19 mouse cellular contexts compared by ENCODE assay signal in genomic region chr4:48160386-48160785, GRCm38 (mm10). TPM values are rescaled to one million over a fixed set of nuclear protein-coding genes. Genes with fewer than 3 reads are reported as not detected.
DNase-seq lines count a peak whose midpoint lies in the region; ATAC-seq and TF ChIP-seq lines count a peak whose summit lies in the region.
"Had no signal": no experiment of that assay in that cellular context is flagged by ENCODE, and none has a peak within 500 bp of the region (broad histone marks: within the 10 kb centered on the region; RNA-seq: fewer than 3 reads in every experiment).

No protein-coding gene starts in this region.

- no peaks in the 10 kb centered on the region for H3K9me3 ChIP-seq in liver, embryonic 11.5 days (ENCODE audit: control insufficient read depth, low read length)
- H3K9me3 ChIP-seq in liver, embryonic 14.5 days (ENCODE audit: control insufficient read depth, low read length) = no peaks in the 10 kb centered on the region
- H3K9me3 ChIP-seq in hindbrain, embryonic 13.5 days = no peaks in the 10 kb centered on the region
- H3K9me3 ChIP-seq: embryonic facial prominence, embryonic 12.5 days; forebrain, embryonic 15.5 days; heart, embryonic 12.5 days had no signal

- no peak for DNase-seq in liver, embryonic 11.5 days (ENCODE audit: low spot score)
- no peak for DNase-seq in liver
- DNase-seq in liver, embryonic 14.5 days (ENCODE audit: low read depth in 3 of 3, low spot score in 3 of 3) = peak; percentile 26 to 40 (median 36)
- no peak for DNase-seq in adrenal gland, postnatal 14 days
- DNase-seq in heart, postnatal 4 days = no peak
- DNase-seq: adrenal gland, adult 2 months; adrenal gland, postnatal 36 days; cerebellum, adult 11-12 months; cerebellum, adult 9-10 months; cerebellum, postnatal 25 days; gastrocnemius, postnatal 10 days; heart, adult 2 months had no signal

- no peak for TF ChIP-seq CTCF in liver, embryonic 14.5 days (IDR thresholded peaks at IDR 0.05; ENCODE audit: low read depth)

- no peaks in the 10 kb centered on the region for H3K27me3 ChIP-seq in liver, embryonic 11.5 days (replicated peaks; ENCODE audit: control insufficient read depth, insufficient read depth, low read length)
- H3K27me3 ChIP-seq in liver, embryonic 14.5 days (ENCODE audit: control insufficient read depth, insufficient read depth, low read length) = no peaks in the 10 kb centered on the region
- H3K27me3 ChIP-seq in hindbrain, embryonic 13.5 days = no peaks in the 10 kb centered on the region
- H3K27me3 ChIP-seq: CH12.LX; embryonic facial prominence, embryonic 12.5 days; forebrain, embryonic 15.5 days; heart, embryonic 12.5 days had no signal

- peaks cover 6% of the 10 kb centered on the region; the same call in 1 of the 2 replicates for H3K4me1 ChIP-seq in liver, embryonic 11.5 days (replicated peaks; ENCODE audit: control insufficient read depth, insufficient read depth, low read length)
- H3K4me1 ChIP-seq in liver, embryonic 14.5 days (replicated peaks; ENCODE audit: control insufficient read depth in 2 of 2, insufficient read depth in 2 of 2, low read length in 1 of 2) = peaks cover 13 to 18% of the 10 kb centered on the region in 2 experiments
- H3K4me1 ChIP-seq in hindbrain, embryonic 13.5 days (replicated peaks) = no peaks in the 10 kb centered on the region
- H3K4me1 ChIP-seq: embryonic facial prominence, embryonic 12.5 days; forebrain, embryonic 15.5 days; heart, embryonic 12.5 days had no signal

- no peak overlapping the region for H3K4me3 ChIP-seq in liver, embryonic 11.5 days (ENCODE audit: low read depth, low read length)
- no peak overlapping the region for H3K4me3 ChIP-seq in liver, embryonic 14.5 days (ENCODE audit: insufficient read depth in 1 of 2, low read depth in 2 of 2, low read length in 2 of 2)
- H3K4me3 ChIP-seq in hindbrain, embryonic 13.5 days = no peak overlapping the region
- H3K4me3 ChIP-seq: embryonic facial prominence, embryonic 12.5 days; forebrain, embryonic 15.5 days; heart, adult 2 months; heart, embryonic 12.5 days had no signal

- ATAC-seq in liver, embryonic 11.5 days (replicated peaks; ENCODE audit: low FRiP score) = peak; percentile 77
- peak; percentile 67; the same call in 1 of the 2 replicates for ATAC-seq in liver, embryonic 14.5 days (ENCODE audit: insufficient read depth)
- peak; percentile 54 for ATAC-seq in megakaryocyte progenitor cell, adult 5-6 weeks (replicated peaks; ENCODE audit: poor library complexity)
- ATAC-seq in hindbrain, embryonic 13.5 days (ENCODE audit: low FRiP score) = no peak
- ATAC-seq: forebrain, embryonic 15.5 days; hindbrain, embryonic 16.5 days had no signal

- H3K27ac ChIP-seq in liver, embryonic 11.5 days (ENCODE audit: low read depth, low read length) = no peak overlapping the region
- H3K27ac ChIP-seq in liver, embryonic 14.5 days = no peak overlapping the region
- H3K27ac ChIP-seq in hindbrain, embryonic 13.5 days = no peak overlapping the region
- H3K27ac ChIP-seq: embryonic facial prominence, embryonic 12.5 days; forebrain, embryonic 15.5 days; heart, adult 2 months had no signal

- H3K36me3 ChIP-seq in liver, embryonic 11.5 days (ENCODE audit: control insufficient read depth, insufficient read depth, low read length) = 0 out of 2 replicates have a peak, but pooled peaks cover 3% of the 10 kb centered on the region
- H3K36me3 ChIP-seq in liver, embryonic 14.5 days (replicated peaks; ENCODE audit: control insufficient read depth, insufficient read depth, low read depth) = peaks cover 4% of the 10 kb centered on the region; the same call in 1 of the 2 replicates
- peaks cover 7% of the 10 kb centered on the region for H3K36me3 ChIP-seq in hindbrain, embryonic 13.5 days
- H3K36me3 ChIP-seq: forebrain, embryonic 15.5 days had no signal

- WGBS in liver, embryonic 11.5 days = 63% methylated on average over 4 of the region's 4 CpGs
- WGBS in liver, embryonic 14.5 days (ENCODE audit: insufficient replicate concordance) = 35% methylated on average over 4 of the region's 4 CpGs
- 92% methylated on average over 4 of the region's 4 CpGs for WGBS in hindbrain, embryonic 13.5 days

- peak; percentile 52; the same call in 1 of the 2 replicates for TF ChIP-seq EP300 in liver, embryonic 14.5 days (IDR thresholded peaks at IDR 0.05; ENCODE audit: low read depth)

- H3K4me2 ChIP-seq in liver, embryonic 11.5 days = no peak overlapping the region
- no peak overlapping the region for H3K4me2 ChIP-seq in liver, embryonic 14.5 days (ENCODE audit: low read depth)
- H3K4me2 ChIP-seq in hindbrain, embryonic 13.5 days = no peak overlapping the region
- H3K4me2 ChIP-seq: embryonic facial prominence, embryonic 12.5 days; forebrain, embryonic 15.5 days; heart, embryonic 12.5 days had no signal

- no peak overlapping the region for H3K9ac ChIP-seq in liver, embryonic 11.5 days (ENCODE audit: low read depth, low read length)
- H3K9ac ChIP-seq in liver, embryonic 14.5 days (replicated peaks) = no peak overlapping the region
- H3K9ac ChIP-seq in hindbrain, embryonic 13.5 days = no peak overlapping the region
- H3K9ac ChIP-seq: embryonic facial prominence, embryonic 12.5 days; forebrain, embryonic 15.5 days; heart, embryonic 12.5 days had no signal

RNA-seq across cellular contexts. Expression of gene Stx17, which starts 35.7 kb away (rescaled TPM):
- polyA plus RNA-seq in liver, embryonic 11.5 days (2014; fragmentation: Nextera tagmentation; extraction: Ambion mirVana) = 28.2 and 29.5 TPM in 2 replicates
- polyA plus RNA-seq in liver, embryonic 14.5 days (2012; rRNA removed) = 4.6 and 6.4 TPM in 2 replicates
- polyA plus RNA-seq in liver, embryonic 14.5 days (2014; fragmentation: Nextera tagmentation; extraction: Ambion mirVana) = 15.3 and 18.9 TPM in 2 replicates
- 11.1 and 14.8 TPM in 2 replicates for total RNA-seq in megakaryocyte progenitor cell, adult 5-6 weeks (2015)
- 15.4 and 20.1 TPM in 2 replicates for total RNA-seq in megakaryocyte progenitor cell, adult 5-6 weeks (2017)
- total RNA-seq in adrenal gland, postnatal 14 days (2021) = 46.4 and 55.4 TPM in 2 replicates
- 23.3 and 23.9 TPM in 2 replicates for polyA plus RNA-seq in hindbrain, embryonic 13.5 days (2015; fragmentation: Nextera tagmentation; extraction: Ambion mirVana)
- total RNA-seq in heart, postnatal 4 days (2021) = 10 to 100 TPM; 22.2 to 24.2 TPM

Comparison
In these comparisons a context has a peak if more than half of its experiments do, and no peak if none do; other contexts are left out.
1. DNase-seq: peak in liver, embryonic 14.5 days (3 of 3); none in liver, embryonic 11.5 days (single experiment), liver (single experiment), adrenal gland, postnatal 14 days (single experiment) and heart, postnatal 4 days (single experiment).